Comparison of ENCODE assay signal across 8 mouse cellular contexts in genomic region chr1:33757033-33757413, GRCm38 (mm10). TPM values are rescaled to one million over a fixed set of nuclear protein-coding genes. Genes with fewer than 3 reads are reported as not detected.
DNase-seq lines count a peak whose midpoint lies in the region; ATAC-seq and TF ChIP-seq lines count a peak whose summit lies in the region.

No protein-coding gene starts in this region.

- POLR2A ChIA-PET in Patski (lab: Charles Lee), result no interaction called here

- peaks cover 15% of the 10 kb centered on the region; the same call in 1 of the 2 replicates for H3K36me3 ChIP-seq in lung, embryonic 14.5 days (ENCODE audit: insufficient read depth)
- no peaks in the 10 kb centered on the region for H3K36me3 ChIP-seq in forebrain, embryonic 16.5 days (ENCODE audit: control insufficient read depth, insufficient read depth)

- peak overlapping the region; percentile 74 for H3K4me3 ChIP-seq in lung, embryonic 14.5 days (ENCODE audit: low read depth, low read length)
- H3K4me3 ChIP-seq in forebrain, embryonic 16.5 days (replicated peaks; ENCODE audit: low read length), result peak overlapping the region; percentile 80

- peak overlapping the region; percentile 85 for H3K9ac ChIP-seq in lung, embryonic 14.5 days
- H3K9ac ChIP-seq in forebrain, embryonic 16.5 days (replicated peaks; ENCODE audit: low read depth, low read length), result peak overlapping the region; percentile 86

- in situ Hi-C loops in Patski (cut with MboI; ENCODE audit: low pct_unique_long_range_greater_than_20kb), result loop anchor here (25.0 kb wide), 1 partner anchor 1080 kb away; the partner anchor contains the start of genes Fam168b and Plekhb2

- ATAC-seq in lung, embryonic 14.5 days (ENCODE audit: insufficient read depth), result peak; percentile 52
- peak; percentile 0 for ATAC-seq in Patski
- ATAC-seq in forebrain, embryonic 16.5 days, result peak; percentile 34

- DNase-seq in lung, embryonic 14.5 days, result peak; percentile 42
- no peak for DNase-seq in lung, postnatal 14 days
- no peak for DNase-seq in Patski (ENCODE audit: low read depth, low spot score)
- DNase-seq in kidney, postnatal 10 days, result peak; percentile 31
- peak; percentile 36 for DNase-seq in naive thymus-derived CD4-positive, alpha-beta T cell, adult 2 months (ENCODE audit: low read depth)
- DNase-seq in urinary bladder, postnatal 10 days (ENCODE audit: low spot score), result no peak
- no peak for DNase-seq in right cerebral cortex, adult 2 months (ENCODE audit: low spot score in 2 of 2)

- WGBS in lung, embryonic 14.5 days, result 1% methylated on average over 14 of the region's 14 CpGs
- 2% methylated on average over 14 of the region's 14 CpGs for WGBS in forebrain, embryonic 16.5 days

- H3K27ac ChIP-seq in lung, embryonic 14.5 days (ENCODE audit: low read depth), result no peak overlapping the region
- no peak overlapping the region for H3K27ac ChIP-seq in forebrain, embryonic 16.5 days (ENCODE audit: low read length)

- no peaks in the 10 kb centered on the region for H3K27me3 ChIP-seq in lung, embryonic 14.5 days (ENCODE audit: insufficient read depth, low read length)
- no peaks in the 10 kb centered on the region for H3K27me3 ChIP-seq in Patski
- H3K27me3 ChIP-seq in forebrain, embryonic 16.5 days (replicated peaks; ENCODE audit: control insufficient read depth, insufficient read depth, low read length), result no peaks in the 10 kb centered on the region

- CTCF ChIA-PET in Patski (lab: Charles Lee), result no interaction called here

- no peak for TF ChIP-seq CTCF in lung, embryonic 14.5 days (IDR thresholded peaks at IDR 0.05; ENCODE audit: low read depth)
- no peak for TF ChIP-seq CTCF in Patski (IDR thresholded peaks at IDR 0.05)

- peak overlapping the region; percentile 91 for H3K4me2 ChIP-seq in lung, embryonic 14.5 days
- H3K4me2 ChIP-seq in forebrain, embryonic 16.5 days (ENCODE audit: low read length), result peak overlapping the region; percentile 95

- no peaks in the 10 kb centered on the region; the same call in 1 of the 2 replicates for H3K4me1 ChIP-seq in lung, embryonic 14.5 days (ENCODE audit: insufficient read depth)
- peaks cover 22% of the 10 kb centered on the region for H3K4me1 ChIP-seq in forebrain, embryonic 16.5 days (replicated peaks; ENCODE audit: control insufficient read depth, insufficient read depth, low read length)

- no peaks in the 10 kb centered on the region for H3K9me3 ChIP-seq in lung, embryonic 14.5 days (ENCODE audit: low read depth, low read length)
- no peaks in the 10 kb centered on the region for H3K9me3 ChIP-seq in forebrain, embryonic 16.5 days (ENCODE audit: control insufficient read depth, low read length)

RNA-seq across cellular contexts. Expression of gene Bag2, which starts 0.6 kb away (rescaled TPM):
- polyA plus RNA-seq in lung, embryonic 14.5 days (2014; fragmentation: Nextera tagmentation; extraction: Ambion mirVana), result 39.4 and 43.8 TPM in 2 replicates
- 194 TPM for polyA plus RNA-seq in Patski (2021)
- 25.9 and 27.7 TPM in 2 replicates for polyA plus RNA-seq in forebrain, embryonic 16.5 days (2015; fragmentation: Nextera tagmentation; extraction: Ambion mirVana)

RNA-seq across cellular contexts. Expression of gene Rab23, which starts 37.3 kb away (rescaled TPM):
- polyA plus RNA-seq in lung, embryonic 14.5 days (2014; fragmentation: Nextera tagmentation; extraction: Ambion mirVana), result 22.1 and 23.8 TPM in 2 replicates
- polyA plus RNA-seq in Patski (2021), result 23.3 TPM
- 38.0 and 40.0 TPM in 2 replicates for polyA plus RNA-seq in forebrain, embryonic 16.5 days (2015; fragmentation: Nextera tagmentation; extraction: Ambion mirVana)

RNA-seq across cellular contexts. Expression of gene Zfp451, which starts 57.4 kb away (rescaled TPM):
- 32.4 and 34.3 TPM in 2 replicates for polyA plus RNA-seq in lung, embryonic 14.5 days (2014; fragmentation: Nextera tagmentation; extraction: Ambion mirVana)
- 25.5 TPM for polyA plus RNA-seq in Patski (2021)
- 50.9 and 56.8 TPM in 2 replicates for polyA plus RNA-seq in forebrain, embryonic 16.5 days (2015; fragmentation: Nextera tagmentation; extraction: Ambion mirVana)

Comparison
In these comparisons a context has a peak if more than half of its experiments do, and no peak if none do; other contexts are left out.
1. DNase-seq: peak in lung, embryonic 14.5 days (single experiment), kidney, postnatal 10 days (single experiment) and naive thymus-derived CD4-positive, alpha-beta T cell, adult 2 months (single experiment); none in lung, postnatal 14 days (single experiment), Patski (single experiment), urinary bladder, postnatal 10 days (single experiment) and right cerebral cortex, adult 2 months (0 of 2).
2. ATAC-seq: peak in every context shown above with its lines; median percentile 52 in lung, embryonic 14.5 days; 34 in forebrain, embryonic 16.5 days; 0 in Patski.